Mouse (Mus musculus) embryonic fibroblast, embryonic 13.5 days (primary cell): ENCODE data around the gene B3gnt9. TPM values are rescaled to one million over a fixed set of nuclear protein-coding genes. Genes with fewer than 3 reads are reported as not detected.
A peak's percentile ranks its signal among the peaks of the same experiment; 100 is the strongest.

ENCODE experiments used
- H3K27ac ChIP-seq: 2 replicates; pipeline ENCODE4 v1.5.1; 2012; ENCODE audit warnings: low read length, control low read depth, inconsistent platforms; ENCODE audit not compliant: insufficient read depth
- H3K4me1 ChIP-seq: 2 replicates; pipeline ENCODE4 v1.6.1; 2011; ENCODE audit warnings: low read length; ENCODE audit not compliant: control insufficient read depth, insufficient read depth
- H3K4me3 ChIP-seq: 2 replicates; pipeline ENCODE4 v1.5.1; 2011; ENCODE audit warnings: mild to moderate bottlenecking, control low read depth, low read length; ENCODE audit not compliant: insufficient read depth
- CTCF ChIP-seq: IDR thresholded peaks from 2 replicates; pipeline ENCODE4 v1.5.1; 2011; ENCODE audit warnings: mild to moderate bottlenecking, control low read depth, low read length, moderate library complexity, borderline replicate concordance; ENCODE audit not compliant: insufficient read depth
- POLR2A ChIP-seq: IDR thresholded peaks from 2 replicates; pipeline ENCODE4 v1.6.1; 2011; ENCODE audit warnings: low read depth, mild to moderate bottlenecking, control low read depth, low read length, moderate library complexity
- polyA plus RNA-seq: library from polyadenylated mRNA; stranded (reverse); fragments of >200 nt; gene quantifications from 2 replicates; pipeline ENCODE4 v1.2.4, GENCODE M21; 2011; ENCODE audit warnings: low read depth; ENCODE audit not compliant: missing spikeins, insufficient read length

The B3gnt9 gene
- polyA plus RNA-seq, 1 experiment = 33.2 TPM

- Histone ChIP-seq H3K4me1 (no peaks in the 10 kb centered on the region), H3K27ac (no peak overlapping the region), H3K4me3 (no peak overlapping the region)
- TF ChIP-seq POLR2A (no peak), CTCF (no peak)
These were observed 5.6 kb upstream of the B3gnt9 start for GRCm38 (mm10) chr8:105260371-105261099.

DNA sequence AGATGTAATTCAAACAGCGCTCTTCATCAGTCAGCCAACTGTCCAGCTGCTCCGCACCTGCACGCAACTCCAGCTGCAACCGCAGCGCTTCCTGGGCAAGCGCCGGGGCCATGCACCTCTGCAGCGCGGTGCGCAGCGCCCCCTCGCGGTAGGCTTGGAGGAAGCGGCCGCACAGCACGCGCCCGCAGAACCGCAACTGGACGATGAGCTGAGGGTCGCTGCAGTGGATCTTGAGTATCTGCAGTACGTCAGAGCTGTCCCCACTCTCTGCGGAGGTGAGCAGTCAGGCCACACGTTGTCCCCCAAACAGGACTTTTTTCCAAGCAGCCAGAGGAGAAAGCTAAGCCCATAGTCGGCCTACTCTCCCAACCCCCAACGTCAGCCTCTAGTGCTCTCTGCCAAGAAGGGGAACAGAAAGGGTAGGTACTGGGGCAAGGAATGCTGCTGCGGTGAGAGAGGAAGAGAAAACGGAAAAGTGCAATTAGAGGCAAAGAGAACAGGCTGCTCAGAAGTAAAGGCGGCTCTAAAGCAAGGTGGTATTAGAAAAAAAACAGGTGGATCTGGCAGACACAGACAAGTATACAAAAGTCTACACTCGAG lies 4.9 kb upstream of the B3gnt9 start:
- H3K27ac ChIP-seq = no peak overlapping the region
- TF ChIP-seq CTCF = peak; percentile 93
- no peak for TF ChIP-seq POLR2A
- H3K4me1 ChIP-seq = no peaks in the 10 kb centered on the region
- no peak overlapping the region for H3K4me3 ChIP-seq

GRCm38 (mm10) chr8:105258911-105259720 lies 4.2 kb upstream of the B3gnt9 start:
- H3K4me1 ChIP-seq = no peaks in the 10 kb centered on the region
- no peak overlapping the region for H3K4me3 ChIP-seq
- TF ChIP-seq CTCF (no peak), POLR2A (no peak)
- H3K27ac ChIP-seq = no peak overlapping the region

DNA sequence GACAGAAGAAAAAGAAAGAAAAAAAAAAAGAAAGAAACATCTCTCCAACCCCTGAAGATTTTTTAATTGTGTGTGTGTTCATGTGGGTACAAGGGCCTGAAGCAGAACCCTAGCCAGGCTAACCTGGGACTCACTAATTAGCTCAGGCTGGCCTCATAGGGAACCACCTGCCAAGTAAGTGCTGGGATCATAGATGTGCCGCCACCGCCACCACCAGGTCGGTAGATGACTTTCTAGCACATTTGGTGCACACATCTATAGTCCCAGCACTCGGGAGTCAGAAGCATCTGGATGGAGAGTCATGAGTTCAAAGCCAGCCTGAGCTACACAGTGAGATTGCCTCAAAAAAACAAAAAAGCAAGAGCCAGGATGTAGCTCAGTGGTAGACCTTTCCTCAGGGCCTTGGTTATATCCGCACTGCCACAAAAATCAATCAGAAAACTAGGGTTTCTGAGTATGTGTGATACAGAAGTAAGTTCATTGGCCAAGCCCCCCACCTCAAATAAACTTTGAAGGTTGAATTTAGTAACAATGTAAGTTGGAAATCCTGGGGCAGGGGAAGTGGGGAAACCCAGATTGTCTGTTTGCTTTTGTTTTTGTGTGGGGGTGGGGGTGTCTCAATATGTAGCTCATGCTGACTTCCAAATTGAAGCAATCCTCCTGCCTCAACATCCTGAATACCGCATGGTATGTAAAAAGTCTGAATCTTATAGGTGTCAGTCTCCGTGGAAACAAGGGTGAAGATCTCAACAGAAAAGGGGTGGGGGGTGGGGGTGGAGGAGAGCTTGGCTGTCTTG lies 2.6 kb upstream of the B3gnt9 start:
- Histone ChIP-seq H3K27ac (no peak overlapping the region), H3K4me3 (no peak overlapping the region), H3K4me1 (no peaks in the 10 kb centered on the region)
- TF ChIP-seq CTCF (no peak), POLR2A (no peak)

- H3K27ac ChIP-seq = peak overlapping the region; percentile 91
- H3K4me1 ChIP-seq = no peaks in the 10 kb centered on the region
- peak overlapping the region; percentile 63 for H3K4me3 ChIP-seq
- TF ChIP-seq CTCF = peak; percentile 86
- peak; percentile 45; the same call in 1 of the 2 replicates for TF ChIP-seq POLR2A
These were observed 594 bp downstream of the B3gnt9 start for GRCm38 (mm10) chr8:105254152-105254965.

GRCm38 (mm10) chr8:105253766-105254151 lies 1.2 kb downstream of the B3gnt9 start:
- no peak for TF ChIP-seq POLR2A
- TF ChIP-seq CTCF = no peak
- H3K4me3 ChIP-seq = peak overlapping the region; percentile 19; the same call in 1 of the 2 replicates
- no peaks in the 10 kb centered on the region for H3K4me1 ChIP-seq
- H3K27ac ChIP-seq = 0 out of 2 replicates have a peak overlapping the region, but pooled peaks have one; percentile 1

- TF ChIP-seq CTCF = no peak
- peak; percentile 24 for TF ChIP-seq POLR2A
- Histone ChIP-seq H3K27ac (no peak overlapping the region), H3K4me1 (no peaks in the 10 kb centered on the region), H3K4me3 (no peak overlapping the region)
These were observed 2.0 kb downstream of the B3gnt9 start for GRCm38 (mm10) chr8:105252680-105253537.

DNA sequence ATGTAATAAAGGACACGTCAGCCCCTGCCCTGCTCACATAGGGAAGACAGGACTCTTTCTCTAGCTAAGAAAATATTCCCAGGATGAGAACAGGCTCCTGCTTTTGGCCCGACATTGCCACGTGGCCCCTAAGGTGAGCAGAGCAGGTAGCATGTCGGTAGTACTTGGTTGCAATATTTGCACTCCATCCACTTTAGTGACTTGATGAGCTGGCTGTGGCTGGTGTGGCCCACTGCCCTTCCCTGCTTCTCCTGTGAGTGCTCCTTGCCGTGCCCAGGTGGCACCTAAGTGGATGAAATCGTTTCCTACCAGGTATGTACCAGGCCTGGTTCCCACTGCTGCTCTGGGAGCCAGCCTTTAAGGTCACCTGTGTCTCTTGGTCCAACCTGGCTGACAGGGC lies 3.0 kb downstream of the B3gnt9 start:
- TF ChIP-seq POLR2A (0 out of 2 replicates have a peak, but pooled peaks have one; percentile 9), CTCF (no peak)
- Histone ChIP-seq H3K4me3 (no peak overlapping the region), H3K4me1 (no peaks in the 10 kb centered on the region), H3K27ac (no peak overlapping the region)
